In the genomic region with DNA sequence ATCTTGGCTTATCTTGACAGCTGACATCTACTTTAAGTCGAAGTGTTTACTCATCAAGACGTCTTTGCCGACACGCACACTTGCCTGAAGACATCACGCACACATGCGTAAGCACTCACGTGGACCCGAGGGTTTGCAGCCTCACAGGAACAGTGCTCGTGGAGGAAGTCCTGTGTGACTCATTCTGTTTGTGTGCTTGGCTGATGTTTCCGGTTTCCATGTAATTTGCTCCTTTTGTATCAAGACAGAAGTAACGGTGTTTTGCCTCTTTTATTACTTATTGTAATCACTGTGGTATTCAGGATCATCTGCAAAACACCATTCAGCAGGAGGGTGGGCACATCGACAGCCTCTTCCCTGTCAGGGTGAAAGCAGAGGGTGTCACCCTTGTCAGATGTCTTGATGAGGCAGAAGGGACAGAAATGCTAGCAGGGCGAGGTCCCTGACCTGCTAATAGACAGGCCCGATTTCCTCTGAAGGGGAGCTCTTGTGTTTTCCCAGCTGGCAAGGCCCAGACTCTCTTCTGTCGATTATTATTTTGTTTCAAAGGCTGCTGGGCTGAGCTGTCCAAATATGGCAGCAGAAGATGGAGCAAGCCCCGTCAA, we compare ENCODE assay signal across 9 mouse cellular contexts.
DNase-seq lines count a peak whose midpoint lies in the region; ATAC-seq and TF ChIP-seq lines count a peak whose summit lies in the region.
"Had no signal": no experiment of that assay in that cellular context is flagged by ENCODE, and none has a peak within 500 bp of the region (broad histone marks: within the 10 kb centered on the region; RNA-seq: fewer than 3 reads in every experiment).

No protein-coding gene starts in this region.

- H3K4me1 ChIP-seq in hindbrain, embryonic 10.5 days (replicated peaks) = peaks cover 31% of the 10 kb centered on the region
- H3K4me1 ChIP-seq in limb, embryonic 10.5 days = peaks cover 24% of the 10 kb centered on the region
- peaks cover 23% of the 10 kb centered on the region for H3K4me1 ChIP-seq in olfactory bulb, adult 2 months (ENCODE audit: control insufficient read depth, insufficient read depth, low read length)

- TF ChIP-seq POLR2A in olfactory bulb, adult 2 months (IDR thresholded peaks at IDR 0.05; ENCODE audit: insufficient read depth, low read depth, low read length) = no peak

- peaks cover 9% of the 10 kb centered on the region; the same call in 1 of the 2 replicates for H3K9me3 ChIP-seq in hindbrain, embryonic 10.5 days
- 0 out of 2 replicates have a peak, but pooled peaks cover 2% of the 10 kb centered on the region for H3K9me3 ChIP-seq in limb, embryonic 10.5 days (replicated peaks)
- H3K9me3 ChIP-seq: embryonic facial prominence, embryonic 12.5 days had no signal

- ATAC-seq in cerebellum, adult (ENCODE audit: insufficient number of reproducible peaks, low FRiP score, low TSS enrichment) = no peak

- peak overlapping the region; percentile 66 for H3K27ac ChIP-seq in hindbrain, embryonic 10.5 days
- H3K27ac ChIP-seq in limb, embryonic 10.5 days = peak overlapping the region; percentile 68; the same call in 1 of the 2 replicates
- peak overlapping the region; percentile 78 for H3K27ac ChIP-seq in olfactory bulb, adult 2 months (ENCODE audit: insufficient read depth, low read depth, low read length)

- WGBS in hindbrain, embryonic 10.5 days = 67% methylated on average over 16 of the region's 16 CpGs
- WGBS in limb, embryonic 10.5 days = 77% methylated on average over 16 of the region's 16 CpGs
- WGBS in olfactory bulb, adult 2 months = 22% methylated on average over 16 of the region's 16 CpGs

- no peaks in the 10 kb centered on the region for H3K27me3 ChIP-seq in hindbrain, embryonic 10.5 days (ENCODE audit: insufficient read depth, poor library complexity, severe bottlenecking)
- no peaks in the 10 kb centered on the region for H3K27me3 ChIP-seq in limb, embryonic 10.5 days (ENCODE audit: low read depth, poor library complexity, severe bottlenecking)
- H3K27me3 ChIP-seq: embryonic facial prominence, embryonic 12.5 days had no signal

- H3K36me3 ChIP-seq in hindbrain, embryonic 10.5 days = no peaks in the 10 kb centered on the region
- H3K36me3 ChIP-seq in limb, embryonic 10.5 days = no peaks in the 10 kb centered on the region
- H3K36me3 ChIP-seq: embryonic facial prominence, embryonic 12.5 days had no signal

- peak; percentile 53 to 62 for DNase-seq in adrenal gland, adult (ENCODE audit: inconsistent age in 2 of 2, low spot score in 1 of 2)
- no peak for DNase-seq in adrenal gland, postnatal 10 days
- DNase-seq in urinary bladder, postnatal 14 days (ENCODE audit: low spot score) = peak; percentile 37
- no peak for DNase-seq in urinary bladder, adult 2 months (ENCODE audit: low spot score)
- no peak for DNase-seq in hindbrain, embryonic 10.5 days (ENCODE audit: low spot score)
- no peak for DNase-seq in limb, embryonic 10.5 days (ENCODE audit: low spot score)

- H3K4me3 ChIP-seq in hindbrain, embryonic 10.5 days = no peak overlapping the region
- no peak overlapping the region for H3K4me3 ChIP-seq in limb, embryonic 10.5 days
- H3K4me3 ChIP-seq in olfactory bulb, adult 2 months (ENCODE audit: insufficient read depth, low read depth, low read length) = no peak overlapping the region
- H3K4me3 ChIP-seq: embryonic facial prominence, embryonic 12.5 days had no signal

- no peak for TF ChIP-seq CTCF in olfactory bulb, adult 2 months (IDR thresholded peaks at IDR 0.05; ENCODE audit: insufficient read depth, low read depth, low read length)

Comparison
In these comparisons a context has a peak if more than half of its experiments do, and no peak if none do; other contexts are left out.
1. DNase-seq: peak in adrenal gland, adult (2 of 2) and urinary bladder, postnatal 14 days (single experiment); none in adrenal gland, postnatal 10 days (single experiment), urinary bladder, adult 2 months (single experiment), hindbrain, embryonic 10.5 days (single experiment) and limb, embryonic 10.5 days (single experiment).
2. Peak in every context shown above with its lines, with median percentiles within 50 percentile points of each other: H3K27ac ChIP-seq.